Mouse (Mus musculus) testis, adult 2 months (tissue): ENCODE measurements around the gene Atad5.

Experiments used
- CTCF ChIP-seq: fragments of 200-500 bp; IDR thresholded peaks from 2 replicates; pipeline ENCODE4 v1.5.1; 2012; ENCODE audit warnings: low read depth, mild to moderate bottlenecking, inconsistent platforms, low read length, moderate library complexity; ENCODE audit not compliant: control insufficient read depth, insufficient read depth, insufficient replicate concordance
- POLR2A ChIP-seq: fragments of 200-500 bp; IDR thresholded peaks from 2 replicates; pipeline ENCODE4 v1.6.1; 2012; ENCODE audit warnings: low read depth, mild to moderate bottlenecking, inconsistent platforms, low read length, moderate library complexity; ENCODE audit not compliant: control insufficient read depth

GRCm38 (mm10) chr11:80148313-80148712 lies 59.1 kb downstream of the Atad5 start:
- no peak for TF ChIP-seq POLR2A
- no peak for TF ChIP-seq CTCF
